Mouse (Mus musculus): ENCODE results near the gene Ift81.

Ift81 gene

GRCm38 (mm10) chr5:122613908-122614732, at the start of gene Ift81:
Ift81 (minus strand) TSS chr5:122614518.
- peak; percentile 96 for DNase-seq (ENCODE audit: low read depth, low spot score)

DNA sequence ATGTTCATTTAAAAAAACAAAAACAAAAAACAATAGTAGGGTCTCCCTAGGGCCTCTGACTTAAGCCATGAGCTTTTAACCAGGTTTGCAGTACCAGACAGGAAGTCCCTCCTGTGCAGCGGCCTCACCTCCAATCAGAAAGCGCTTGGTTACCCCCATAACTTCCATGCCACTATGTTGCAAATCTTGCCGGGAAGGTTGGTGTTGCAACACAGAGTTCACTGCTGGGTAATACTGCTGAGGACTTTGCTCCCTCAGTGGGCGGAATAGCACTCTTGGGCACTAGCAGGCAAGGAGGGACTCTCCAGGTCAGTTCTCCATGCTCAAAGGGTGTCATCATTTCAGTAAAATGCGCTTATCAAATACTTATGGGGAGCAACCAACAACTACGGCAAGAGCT, 48.2 kb upstream of the Ift81 start:
- DNase-seq (ENCODE audit: low read depth, low spot score): peak; percentile 43

DNA sequence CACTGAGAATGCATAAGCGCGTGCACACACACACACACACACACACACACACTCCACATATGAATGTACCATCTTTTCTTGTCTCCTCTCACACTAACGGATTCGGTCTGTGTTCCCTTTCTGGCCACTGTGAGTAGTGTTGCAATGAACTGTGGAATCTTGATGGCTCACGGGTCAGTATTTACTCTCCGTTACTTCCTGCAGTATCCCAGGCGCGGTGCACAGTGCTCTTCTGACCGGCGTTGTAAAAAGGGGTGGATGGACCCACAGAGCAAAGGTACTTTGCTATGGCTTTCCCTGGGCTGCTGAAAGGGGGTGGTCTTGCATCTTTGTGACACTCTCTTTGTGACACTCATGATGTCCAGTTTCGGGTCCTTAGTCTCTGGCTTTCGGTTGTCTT, 42.5 kb upstream of the Ift81 start:
- DNase-seq (ENCODE audit: low read depth, low spot score): no peak

- no peak for DNase-seq (ENCODE audit: low read depth, low spot score)
Measured at GRCm38 (mm10) chr5:122654268-122654573, 39.9 kb upstream of the Ift81 start.

DNA sequence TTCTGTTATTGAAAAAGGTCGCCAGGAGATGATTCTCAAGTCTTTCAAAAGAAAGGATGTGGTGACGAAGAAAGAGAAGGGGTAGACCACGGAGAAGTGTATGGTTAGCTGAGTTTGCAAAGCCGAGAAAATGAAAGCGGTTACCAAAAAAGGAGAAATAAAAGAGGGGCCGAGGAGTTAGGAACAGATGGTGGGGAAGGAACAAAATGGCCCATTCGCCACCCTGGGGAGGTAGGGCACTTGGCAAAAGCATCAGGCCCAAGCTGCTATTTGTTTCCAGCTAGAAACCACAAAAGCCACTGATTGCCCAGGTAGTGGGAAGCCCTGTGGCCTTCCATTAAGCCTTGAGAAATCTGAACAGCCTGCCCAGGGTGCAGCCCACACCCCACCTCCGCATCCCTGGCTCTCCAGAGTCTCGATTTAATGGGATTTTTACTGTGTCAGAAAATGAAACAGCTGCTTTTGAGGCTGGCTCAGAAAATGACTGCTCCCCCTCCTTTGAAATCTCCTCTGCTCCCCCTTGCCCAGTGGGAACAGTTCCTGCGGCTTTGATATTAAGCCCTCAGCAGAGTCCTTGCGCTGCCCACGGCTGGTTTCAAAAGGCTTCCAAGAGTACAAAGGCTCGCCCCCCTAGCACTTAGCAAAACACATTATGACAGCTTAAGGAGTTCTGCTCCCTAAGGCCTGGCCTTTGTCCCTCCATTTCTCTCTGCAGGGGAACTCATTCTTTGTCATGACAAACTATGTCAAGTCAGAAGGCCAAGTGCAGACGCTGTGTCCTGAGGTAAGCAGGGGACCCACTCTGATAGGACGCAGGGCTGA, 39.3 kb upstream of the Ift81 start:
- DNase-seq (ENCODE audit: low read depth, low spot score): no peak

GRCm38 (mm10) chr5:122653112-122653445, 38.8 kb upstream of the Ift81 start:
- no peak for DNase-seq (ENCODE audit: low read depth, low spot score)

DNA sequence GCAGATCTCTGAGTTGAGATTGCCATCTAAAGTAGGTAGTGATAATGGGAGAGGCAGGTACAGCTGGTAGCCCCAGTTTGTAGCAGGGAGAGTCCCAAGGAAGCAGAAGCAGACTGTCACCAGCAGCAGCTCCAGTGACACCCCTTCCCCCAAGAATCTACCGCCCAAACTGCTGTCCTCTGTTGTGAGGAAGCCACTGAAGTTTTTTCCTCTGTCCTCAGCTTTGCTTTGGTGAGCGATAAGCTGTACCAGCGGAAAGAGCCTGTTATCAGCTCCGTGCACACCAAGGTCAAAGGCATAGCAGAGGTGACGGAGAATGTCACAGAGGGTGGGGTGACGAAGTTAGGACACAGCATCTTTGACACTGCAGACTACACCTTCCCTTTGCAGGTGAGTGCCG, 38.2 kb upstream of the Ift81 start:
- no peak for DNase-seq (ENCODE audit: low read depth, low spot score)

DNA sequence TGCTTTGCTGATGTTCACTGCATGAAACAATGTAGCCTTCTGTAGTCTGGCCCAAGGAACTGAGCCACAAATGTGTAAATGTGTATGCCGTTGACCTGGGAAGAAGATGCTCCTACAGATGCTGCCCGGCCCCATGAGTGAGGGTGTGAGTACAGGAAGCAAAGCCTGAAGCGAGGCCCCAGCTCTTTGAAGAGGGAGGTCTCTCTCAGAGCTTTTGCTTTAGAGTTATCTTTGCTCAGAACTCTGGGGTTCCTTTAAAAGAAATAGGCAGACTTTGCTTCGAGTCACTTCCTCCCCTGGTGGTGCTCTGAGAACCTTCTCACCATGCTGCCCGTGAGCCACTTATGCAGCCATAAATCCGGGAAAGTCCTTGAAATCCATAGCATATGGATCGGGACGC, 35.8 kb upstream of the Ift81 start:
- DNase-seq (ENCODE audit: low read depth, low spot score): no peak

- peak; percentile 68 for DNase-seq (ENCODE audit: low read depth, low spot score)
Measured at GRCm38 (mm10) chr5:122649264-122649663, 34.9 kb upstream of the Ift81 start.

DNA sequence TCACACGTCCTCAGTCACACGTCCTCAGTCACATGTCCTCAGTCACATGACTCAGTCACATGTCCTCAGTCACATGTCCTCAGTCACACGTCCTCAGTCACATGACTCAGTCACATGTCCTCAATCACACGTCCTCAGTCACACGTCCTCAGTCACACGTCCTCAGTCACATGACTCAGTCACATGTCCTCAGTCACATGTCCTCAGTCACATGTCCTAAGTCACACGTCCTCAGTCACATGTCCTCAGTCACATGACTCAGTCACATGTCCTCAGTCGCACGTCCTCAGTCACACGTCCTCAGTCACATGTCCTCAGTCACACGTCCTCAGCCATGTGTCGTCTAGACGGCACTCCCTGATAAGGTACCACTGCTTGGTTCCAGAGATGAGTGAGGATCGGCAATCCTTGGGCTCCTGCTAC, 33.6 kb upstream of the Ift81 start:
- peak; percentile 33 for DNase-seq (ENCODE audit: low read depth, low spot score)

DNA sequence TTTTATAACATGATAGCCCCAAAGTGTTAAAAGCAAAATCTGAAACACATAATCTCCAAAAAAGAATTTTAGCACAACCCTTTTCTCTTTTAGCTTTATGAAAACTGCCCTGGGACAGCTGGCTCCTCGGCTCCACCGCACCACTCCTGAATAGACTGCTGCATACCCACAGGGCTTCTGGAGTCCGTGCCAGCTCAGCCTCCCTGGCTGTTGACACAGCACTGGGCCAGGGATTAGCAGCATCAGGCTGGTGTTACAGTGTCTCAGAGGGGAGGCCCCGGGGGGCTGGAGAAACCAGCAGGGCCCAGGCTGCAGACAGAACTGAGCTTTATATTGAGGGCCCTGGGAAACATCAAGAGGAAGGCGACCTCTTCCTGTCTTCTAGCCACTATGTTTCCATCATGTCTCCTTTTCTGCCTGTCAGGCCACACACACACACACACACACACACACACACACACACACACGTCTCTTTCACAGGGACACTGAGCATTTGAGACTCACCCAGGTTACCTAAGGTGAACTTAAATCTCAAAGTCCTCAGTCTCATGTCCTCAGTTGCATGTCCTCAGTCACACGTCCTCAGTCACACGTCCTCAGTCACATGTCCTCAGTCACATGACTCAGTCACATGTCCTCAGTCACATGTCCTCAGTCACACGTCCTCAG, 33.1 kb upstream of the Ift81 start:
- DNase-seq (ENCODE audit: low read depth, low spot score): no peak

DNA sequence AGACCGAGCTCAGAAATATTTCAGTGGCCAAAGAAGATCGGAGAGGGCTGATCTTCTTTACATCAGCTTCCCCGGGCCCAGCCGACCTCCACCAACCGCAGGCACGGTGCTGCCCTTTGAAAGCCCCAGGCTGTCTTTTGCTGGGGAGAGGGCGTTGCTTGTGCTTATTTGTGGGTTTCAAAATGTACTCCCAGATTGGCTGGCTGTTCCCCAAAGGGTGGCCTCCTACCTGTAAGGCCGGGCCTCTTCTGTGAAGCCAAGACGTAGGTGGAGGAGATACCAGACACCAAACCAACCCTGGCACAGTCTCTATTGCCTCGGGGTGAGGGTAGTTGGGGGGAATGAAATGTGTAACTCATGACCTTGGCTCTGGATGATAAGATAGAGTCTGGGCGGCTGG, 31.7 kb upstream of the Ift81 start:
- no peak for DNase-seq (ENCODE audit: low read depth, low spot score)

- no peak for DNase-seq (ENCODE audit: low read depth, low spot score)
Measured at GRCm38 (mm10) chr5:122645290-122645689, 31.0 kb upstream of the Ift81 start.

- DNase-seq (ENCODE audit: low read depth, low spot score): peak; percentile 57
Measured at GRCm38 (mm10) chr5:122644111-122644607, 29.8 kb upstream of the Ift81 start.

- DNase-seq (ENCODE audit: low read depth, low spot score): peak; percentile 68
Measured at GRCm38 (mm10) chr5:122643701-122644100, 29.4 kb upstream of the Ift81 start, which contains the start of gene P2rx7. P2rx7 (plus strand) TSS chr5:122643911.

DNA sequence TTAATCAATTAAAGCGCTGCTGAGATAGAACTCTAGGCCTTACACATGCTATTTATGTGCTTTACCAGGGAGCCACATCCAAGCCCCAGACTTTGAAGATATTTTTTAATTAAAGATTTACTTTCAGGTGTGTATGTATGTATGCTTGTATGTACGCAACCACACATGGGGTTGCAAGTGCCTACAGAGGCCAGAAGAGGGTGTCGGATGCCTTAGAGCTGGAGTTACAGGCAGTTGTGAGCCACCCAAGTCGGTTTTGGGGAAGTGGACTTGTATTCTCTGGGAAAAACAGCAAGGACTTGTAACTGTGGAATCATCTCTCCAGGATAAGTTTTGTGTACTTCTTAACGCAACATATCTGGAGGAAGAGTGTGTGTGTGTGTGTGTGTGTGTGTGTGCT, 25.7 kb upstream of the Ift81 start:
- peak; percentile 44 for DNase-seq (ENCODE audit: low read depth, low spot score)

DNA sequence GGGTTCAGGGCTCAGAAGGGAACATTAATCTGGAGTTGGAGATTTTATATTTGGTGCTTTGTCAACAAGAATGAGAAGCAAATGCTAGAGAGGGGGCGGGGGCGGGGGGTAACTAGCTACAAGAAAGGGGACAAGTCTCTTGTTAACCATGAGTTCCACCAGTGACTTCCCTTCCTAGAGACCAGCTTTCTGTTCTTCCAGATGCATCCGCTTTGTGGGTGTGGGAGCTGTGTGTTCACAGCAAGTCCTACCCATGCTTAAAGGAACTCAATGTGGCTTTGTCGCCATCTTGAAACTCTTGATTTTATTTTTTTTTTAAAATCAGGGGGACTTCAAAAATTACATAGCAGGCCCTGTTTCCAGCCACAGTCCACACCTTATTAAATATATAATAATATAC, 25.2 kb upstream of the Ift81 start:
- no peak for DNase-seq (ENCODE audit: low read depth, low spot score)

GRCm38 (mm10) chr5:122638296-122638695, 24.0 kb upstream of the Ift81 start:
- DNase-seq (ENCODE audit: low read depth, low spot score): no peak

GRCm38 (mm10) chr5:122636958-122637357, 22.6 kb upstream of the Ift81 start:
- DNase-seq (ENCODE audit: low read depth, low spot score): peak; percentile 56

GRCm38 (mm10) chr5:122636308-122636707, 22.0 kb upstream of the Ift81 start:
- DNase-seq (ENCODE audit: low read depth, low spot score): no peak

DNA sequence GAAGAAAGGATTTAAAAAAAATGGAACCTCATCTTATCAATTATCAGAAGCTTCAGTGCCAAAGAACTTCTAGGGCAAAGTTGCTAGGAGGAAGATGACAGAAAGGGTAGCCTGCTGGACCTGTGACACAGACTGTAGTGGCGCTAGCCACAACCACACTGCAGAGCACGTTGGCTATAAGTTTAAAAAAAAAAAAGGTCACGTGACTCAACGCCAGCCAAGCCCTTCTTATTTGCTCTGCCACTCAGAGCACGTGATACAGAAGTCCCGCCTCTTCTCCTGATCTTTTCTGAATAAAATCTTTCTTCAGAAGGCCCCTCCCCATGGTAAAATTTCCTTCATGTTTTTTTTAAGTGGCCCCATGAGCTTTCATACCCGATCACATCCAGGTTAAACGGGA, 20.9 kb upstream of the Ift81 start:
- peak; percentile 36 for DNase-seq (ENCODE audit: low read depth, low spot score)

DNA sequence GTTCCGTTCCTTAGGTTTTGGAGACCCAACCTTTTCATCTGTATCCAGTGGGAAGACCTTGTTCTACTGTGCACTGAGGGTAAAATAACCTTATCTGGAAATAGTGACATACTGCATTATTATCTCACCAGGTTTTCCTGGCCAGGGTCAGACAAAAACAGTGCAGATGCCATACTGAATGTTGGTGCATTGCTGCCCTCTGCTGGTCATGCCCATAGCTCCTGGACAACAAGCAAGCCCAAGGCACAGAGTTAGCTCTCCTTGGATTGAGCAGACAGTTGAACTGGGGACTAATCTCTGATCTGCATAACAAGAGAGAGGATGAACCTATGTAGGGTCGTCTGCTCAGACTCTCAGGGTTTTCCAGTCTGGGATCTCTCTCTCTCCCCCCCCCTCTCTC, 12.9 kb upstream of the Ift81 start:
- DNase-seq (ENCODE audit: low read depth, low spot score): peak; percentile 91
